Mouse (Mus musculus): ENCODE data around the gene Gas7. TPM values are rescaled to one million over a fixed set of nuclear protein-coding genes. Genes with fewer than 3 reads are reported as not detected.

Gas7 gene
- total RNA-seq, 1 experiment = 2.4 TPM

DNA sequence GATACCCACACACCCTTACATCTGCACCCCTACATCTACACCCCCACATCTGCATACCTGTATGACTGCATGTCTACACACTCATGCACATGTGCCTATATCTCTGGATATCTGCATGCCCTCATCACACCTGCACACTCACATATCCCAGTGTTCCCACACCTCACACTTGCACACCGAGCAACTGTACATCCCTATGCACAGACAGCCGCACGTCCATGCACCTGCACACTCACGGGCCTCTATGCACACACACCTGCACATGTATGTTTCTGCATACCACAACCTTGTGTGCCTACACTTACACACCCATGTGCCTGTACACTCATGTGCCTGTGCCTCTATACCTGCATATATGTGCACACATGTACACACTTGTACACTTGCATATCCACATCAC lies 208.2 kb downstream of the Gas7 start:
- in situ Hi-C loops (cut with MboI; ENCODE audit: low sequenced_read_pairs in 2 of 2, unreplicated experiment in 2 of 2) = no loop called here
- Histone ChIP-seq H3K9me3 (ENCODE audit: control insufficient read depth, insufficient read depth, low read depth, low read length) (no peaks in the 10 kb centered on the region), H3K4me1 (ENCODE audit: control insufficient read depth in 2 of 2, insufficient read depth in 2 of 2, low read length in 2 of 2, poor library complexity in 1 of 2) (no peaks in the 10 kb centered on the region), H3K27ac (ENCODE audit: insufficient read depth, low read depth, low read length, poor library complexity, severe bottlenecking) (no peak overlapping the region), H3K9ac (ENCODE audit: insufficient read depth, low read depth, low read length, poor library complexity, severe bottlenecking) (no peak overlapping the region), H3K36me3 (ENCODE audit: control insufficient read depth, insufficient read depth, low read length, poor library complexity, severe bottlenecking) (no peaks in the 10 kb centered on the region), H3K4me3 (ENCODE audit: insufficient read depth in 1 of 2, low read depth in 1 of 2, low read length in 2 of 2, poor library complexity in 1 of 2, severe bottlenecking in 1 of 2) (no peak overlapping the region)
- no peak for DNase-seq (ENCODE audit: low read depth, low spot score)
- no peak for TF ChIP-seq HCFC1 (IDR thresholded peaks at IDR 0.05; ENCODE audit: borderline replicate concordance, insufficient read depth, low read length)
- TF ChIP-seq ZC3H11A (IDR thresholded peaks at IDR 0.05; ENCODE audit: borderline replicate concordance, low read depth, low read length) = no peak
- TF ChIP-seq ZNF384 (IDR thresholded peaks at IDR 0.05; ENCODE audit: low read depth, low read length) = no peak
- no peak for TF ChIP-seq MAFK (IDR thresholded peaks at IDR 0.05; ENCODE audit: insufficient read depth, low read depth, low read length)
- no peak for TF ChIP-seq CHD2 (IDR thresholded peaks at IDR 0.05; ENCODE audit: low read depth, low read length)

GRCm38 (mm10) chr11:67664261-67664660 lies 209.0 kb downstream of the Gas7 start:
- no peaks in the 10 kb centered on the region for H3K9me3 ChIP-seq (ENCODE audit: control insufficient read depth, insufficient read depth, low read depth, low read length)
- H3K27ac ChIP-seq (ENCODE audit: insufficient read depth, low read depth, low read length, poor library complexity, severe bottlenecking) = no peak overlapping the region
- TF ChIP-seq CHD2 (IDR thresholded peaks at IDR 0.05; ENCODE audit: low read depth, low read length) (no peak), ZC3H11A (IDR thresholded peaks at IDR 0.05; ENCODE audit: borderline replicate concordance, low read depth, low read length) (no peak), MAFK (IDR thresholded peaks at IDR 0.05; ENCODE audit: insufficient read depth, low read depth, low read length) (no peak), HCFC1 (IDR thresholded peaks at IDR 0.05; ENCODE audit: borderline replicate concordance, insufficient read depth, low read length) (no peak), ZNF384 (IDR thresholded peaks at IDR 0.05; ENCODE audit: low read depth, low read length) (no peak)
- no peak overlapping the region for H3K9ac ChIP-seq (ENCODE audit: insufficient read depth, low read depth, low read length, poor library complexity, severe bottlenecking)
- DNase-seq (ENCODE audit: low read depth, low spot score) = no peak
- in situ Hi-C loops (cut with MboI; ENCODE audit: low sequenced_read_pairs in 2 of 2, unreplicated experiment in 2 of 2) = no loop called here
- H3K4me3 ChIP-seq (ENCODE audit: insufficient read depth in 1 of 2, low read depth in 1 of 2, low read length in 2 of 2, poor library complexity in 1 of 2, severe bottlenecking in 1 of 2) = no peak overlapping the region
- no peaks in the 10 kb centered on the region for H3K36me3 ChIP-seq (ENCODE audit: control insufficient read depth, insufficient read depth, low read length, poor library complexity, severe bottlenecking)
- no peaks in the 10 kb centered on the region for H3K4me1 ChIP-seq (ENCODE audit: control insufficient read depth in 2 of 2, insufficient read depth in 2 of 2, low read length in 2 of 2, poor library complexity in 1 of 2)

DNA sequence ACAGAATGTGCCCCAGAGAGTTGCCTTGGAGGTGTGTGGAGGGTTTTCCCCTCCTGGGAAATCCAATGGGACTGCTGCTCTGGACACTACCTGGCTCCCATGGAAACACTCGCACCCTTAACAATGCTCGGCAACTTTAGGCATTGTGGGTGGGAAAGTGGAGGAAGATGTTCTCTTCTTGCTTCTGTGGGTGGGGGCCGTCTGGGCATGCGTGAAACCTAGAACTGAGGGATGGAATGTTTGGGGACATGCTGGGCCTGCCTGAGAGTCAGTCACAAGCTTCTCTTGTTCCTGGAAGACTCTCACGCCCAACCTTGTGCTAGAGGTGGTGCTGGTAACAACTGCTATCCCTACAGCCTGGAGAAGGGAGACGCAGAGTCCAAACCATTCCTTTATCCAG lies 209.7 kb downstream of the Gas7 start:
- Histone ChIP-seq H3K4me3 (ENCODE audit: insufficient read depth in 1 of 2, low read depth in 1 of 2, low read length in 2 of 2, poor library complexity in 1 of 2, severe bottlenecking in 1 of 2) (no peak overlapping the region), H3K9me3 (ENCODE audit: control insufficient read depth, insufficient read depth, low read depth, low read length) (no peaks in the 10 kb centered on the region), H3K36me3 (ENCODE audit: control insufficient read depth, insufficient read depth, low read length, poor library complexity, severe bottlenecking) (no peaks in the 10 kb centered on the region), H3K4me1 (ENCODE audit: control insufficient read depth in 2 of 2, insufficient read depth in 2 of 2, low read length in 2 of 2, poor library complexity in 1 of 2) (no peaks in the 10 kb centered on the region), H3K27ac (ENCODE audit: insufficient read depth, low read depth, low read length, poor library complexity, severe bottlenecking) (no peak overlapping the region), H3K9ac (ENCODE audit: insufficient read depth, low read depth, low read length, poor library complexity, severe bottlenecking) (no peak overlapping the region)
- no peak for DNase-seq (ENCODE audit: low read depth, low spot score)
- TF ChIP-seq ZNF384 (IDR thresholded peaks at IDR 0.05; ENCODE audit: low read depth, low read length) = no peak
- no peak for TF ChIP-seq ZC3H11A (IDR thresholded peaks at IDR 0.05; ENCODE audit: borderline replicate concordance, low read depth, low read length)
- TF ChIP-seq HCFC1 (IDR thresholded peaks at IDR 0.05; ENCODE audit: borderline replicate concordance, insufficient read depth, low read length) = no peak
- no peak for TF ChIP-seq CHD2 (IDR thresholded peaks at IDR 0.05; ENCODE audit: low read depth, low read length)
- TF ChIP-seq MAFK (IDR thresholded peaks at IDR 0.05; ENCODE audit: insufficient read depth, low read depth, low read length) = no peak
- in situ Hi-C loops (cut with MboI; ENCODE audit: low sequenced_read_pairs in 2 of 2, unreplicated experiment in 2 of 2) = no loop called here

DNA sequence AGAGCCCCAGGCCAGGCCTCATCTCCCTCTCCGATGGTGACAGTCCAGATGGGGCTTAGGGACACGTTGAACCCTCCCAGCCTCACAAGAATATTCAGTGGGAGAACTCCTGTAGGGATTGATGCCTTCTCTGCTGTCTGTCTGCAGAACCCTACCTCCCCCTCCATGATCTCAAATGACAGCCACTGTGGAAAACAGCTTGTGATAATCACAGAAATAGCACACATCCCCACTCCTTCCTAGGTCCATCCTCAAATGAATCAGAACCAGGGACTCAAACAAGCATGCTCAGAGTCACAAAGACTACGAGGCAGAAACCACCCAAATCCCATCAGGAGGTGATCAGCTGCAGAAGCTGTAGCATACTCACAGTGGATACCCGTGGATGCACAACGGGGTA lies 210.9 kb downstream of the Gas7 start:
- no peak overlapping the region for H3K9ac ChIP-seq (ENCODE audit: insufficient read depth, low read depth, low read length, poor library complexity, severe bottlenecking)
- H3K4me3 ChIP-seq (ENCODE audit: insufficient read depth in 1 of 2, low read depth in 1 of 2, low read length in 2 of 2, poor library complexity in 1 of 2, severe bottlenecking in 1 of 2) = no peak overlapping the region
- no peaks in the 10 kb centered on the region for H3K36me3 ChIP-seq (ENCODE audit: control insufficient read depth, insufficient read depth, low read length, poor library complexity, severe bottlenecking)
- H3K9me3 ChIP-seq (ENCODE audit: control insufficient read depth, insufficient read depth, low read depth, low read length) = no peaks in the 10 kb centered on the region
- no peak for TF ChIP-seq HCFC1 (IDR thresholded peaks at IDR 0.05; ENCODE audit: borderline replicate concordance, insufficient read depth, low read length)
- no peak for TF ChIP-seq ZNF384 (IDR thresholded peaks at IDR 0.05; ENCODE audit: low read depth, low read length)
- no peak for TF ChIP-seq CHD2 (IDR thresholded peaks at IDR 0.05; ENCODE audit: low read depth, low read length)
- no peak for TF ChIP-seq MAFK (IDR thresholded peaks at IDR 0.05; ENCODE audit: insufficient read depth, low read depth, low read length)
- TF ChIP-seq ZC3H11A (IDR thresholded peaks at IDR 0.05; ENCODE audit: borderline replicate concordance, low read depth, low read length) = no peak
- no peak for DNase-seq (ENCODE audit: low read depth, low spot score)
- in situ Hi-C loops (cut with MboI; ENCODE audit: low sequenced_read_pairs in 2 of 2, unreplicated experiment in 2 of 2) = no loop called here
- H3K4me1 ChIP-seq (ENCODE audit: control insufficient read depth in 2 of 2, insufficient read depth in 2 of 2, low read length in 2 of 2, poor library complexity in 1 of 2) = no peaks in the 10 kb centered on the region
- no peak overlapping the region for H3K27ac ChIP-seq (ENCODE audit: insufficient read depth, low read depth, low read length, poor library complexity, severe bottlenecking)

Data from ES-E14 (cell line).